Mouse (Mus musculus): Measurements from ENCODE around the gene Bicc1.

Bicc1 gene

GRCm38 (mm10) chr10:71158940-71159675 lies 392 bp downstream of the Bicc1 start:
- DNase-seq (ENCODE audit: low read depth, low spot score), result peak; percentile 40

- no peak for DNase-seq (ENCODE audit: low read depth, low spot score)
Observed at GRCm38 (mm10) chr10:71156569-71156968, 2.9 kb downstream of the Bicc1 start.

- DNase-seq (ENCODE audit: low read depth, low spot score), result no peak
Observed at GRCm38 (mm10) chr10:71153610-71154009, 5.9 kb downstream of the Bicc1 start.

GRCm38 (mm10) chr10:71153138-71153537 lies 6.4 kb downstream of the Bicc1 start:
- DNase-seq (ENCODE audit: low read depth, low spot score), result no peak

- DNase-seq (ENCODE audit: low read depth, low spot score), result no peak
Observed at GRCm38 (mm10) chr10:71150486-71150885, 9.0 kb downstream of the Bicc1 start.

GRCm38 (mm10) chr10:71148951-71149603 lies 10.4 kb downstream of the Bicc1 start:
- DNase-seq (ENCODE audit: low read depth, low spot score), result no peak

GRCm38 (mm10) chr10:71148226-71148625 lies 11.3 kb downstream of the Bicc1 start:
- DNase-seq (ENCODE audit: low read depth, low spot score), result no peak

GRCm38 (mm10) chr10:71146681-71147615 lies 12.6 kb downstream of the Bicc1 start:
- no peak for DNase-seq (ENCODE audit: low read depth, low spot score)

- no peak for DNase-seq (ENCODE audit: low read depth, low spot score)
Observed at GRCm38 (mm10) chr10:71145801-71146200, 13.7 kb downstream of the Bicc1 start.

- DNase-seq (ENCODE audit: low read depth, low spot score), result no peak
Observed at GRCm38 (mm10) chr10:71144191-71144590, 15.3 kb downstream of the Bicc1 start.

- DNase-seq (ENCODE audit: low read depth, low spot score), result no peak
Observed at GRCm38 (mm10) chr10:71142568-71142967, 16.9 kb downstream of the Bicc1 start.

GRCm38 (mm10) chr10:71140281-71140845 lies 19.1 kb downstream of the Bicc1 start:
- DNase-seq (ENCODE audit: low read depth, low spot score), result no peak

GRCm38 (mm10) chr10:71138852-71139197 lies 20.7 kb downstream of the Bicc1 start:
- DNase-seq (ENCODE audit: low read depth, low spot score), result no peak

- no peak for DNase-seq (ENCODE audit: low read depth, low spot score)
Observed at GRCm38 (mm10) chr10:71138132-71138851, 21.2 kb downstream of the Bicc1 start.

GRCm38 (mm10) chr10:71137606-71138005 lies 21.9 kb downstream of the Bicc1 start:
- no peak for DNase-seq (ENCODE audit: low read depth, low spot score)

GRCm38 (mm10) chr10:71131333-71131732 lies 28.2 kb downstream of the Bicc1 start:
- no peak for DNase-seq (ENCODE audit: low read depth, low spot score)

GRCm38 (mm10) chr10:71130261-71130660 lies 29.2 kb downstream of the Bicc1 start:
- DNase-seq (ENCODE audit: low read depth, low spot score), result peak; percentile 40

- no peak for DNase-seq (ENCODE audit: low read depth, low spot score)
Observed at GRCm38 (mm10) chr10:71127951-71128331, 31.6 kb downstream of the Bicc1 start.

GRCm38 (mm10) chr10:71127278-71127950 lies 32.1 kb downstream of the Bicc1 start:
- no peak for DNase-seq (ENCODE audit: low read depth, low spot score)

GRCm38 (mm10) chr10:71123974-71124373 lies 35.5 kb downstream of the Bicc1 start:
- no peak for DNase-seq (ENCODE audit: low read depth, low spot score)

GRCm38 (mm10) chr10:71123395-71123794 lies 36.1 kb downstream of the Bicc1 start:
- DNase-seq (ENCODE audit: low read depth, low spot score), result no peak
